Mouse (Mus musculus) adrenal gland, postnatal 4 days (tissue): Measurements from ENCODE around the gene Auts2. TPM values are rescaled to one million over a fixed set of nuclear protein-coding genes. Genes with fewer than 3 reads are reported as not detected.

ENCODE experiments used
- DNase-seq, 2 experiments: peaks; one replicate each; pipeline ENCODE4 v3.0.0; 2021 to 2022; ENCODE audit warnings: low spot score in 2 of 2, mixed read lengths in 2 of 2
- total RNA-seq, 2 experiments: library from RNA; stranded (reverse); gene quantifications; 2 replicates each; pipeline ENCODE4 v1.2.3; 2021

The Auts2 gene
- total RNA-seq, 2 experiments from 2014 or later = 72.9 to 80.5 TPM

DNA sequence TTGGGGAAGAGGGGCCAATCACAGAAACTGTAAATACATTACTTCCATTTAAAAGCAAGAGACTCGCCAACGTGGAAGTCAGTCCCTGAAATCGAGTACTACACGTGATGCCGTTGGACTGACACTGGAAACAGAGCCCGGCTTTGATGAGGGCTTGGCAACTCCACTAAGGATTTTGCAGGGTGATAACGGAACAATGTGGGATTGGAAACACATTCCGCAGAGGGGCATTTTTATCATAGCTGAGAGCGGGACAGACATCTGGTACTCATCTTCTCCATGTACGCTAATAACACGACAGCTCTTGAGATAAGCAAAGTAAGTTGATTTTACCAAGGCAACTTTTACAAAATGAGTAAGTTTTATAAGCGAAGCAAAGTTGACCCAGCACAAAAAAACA is 514.1 kb downstream of the Auts2 start:
- no peak for DNase-seq

DNA sequence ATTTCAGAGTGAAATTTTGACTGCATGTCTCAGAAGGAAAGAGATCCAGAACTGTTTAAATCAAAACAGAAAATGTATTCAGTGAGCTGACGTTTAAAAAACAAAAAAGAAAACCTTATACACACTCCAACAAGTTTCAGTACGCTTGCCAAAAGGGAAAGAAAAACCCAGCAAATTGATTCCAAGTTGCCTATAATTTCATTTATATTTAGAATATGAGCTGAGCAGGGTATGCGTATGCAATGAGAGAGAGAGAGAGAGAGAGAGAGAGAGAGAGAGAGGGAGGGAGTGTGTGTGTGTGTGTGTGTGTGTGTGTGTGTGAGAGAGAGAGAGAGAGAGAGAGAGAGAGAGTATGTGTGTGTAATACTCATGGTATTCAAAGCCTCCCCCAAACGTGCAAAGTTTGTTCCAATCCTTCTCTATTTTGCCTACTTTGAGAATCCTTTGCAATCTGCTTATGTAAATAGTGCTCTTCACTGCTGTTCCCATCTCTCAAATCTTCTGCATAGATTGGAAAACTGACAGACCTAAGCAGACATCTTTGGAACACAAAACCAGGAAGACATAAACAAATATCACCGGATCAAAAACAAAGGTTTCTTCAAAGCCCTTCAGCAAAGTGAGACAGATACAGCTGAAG is 515.2 kb downstream of the Auts2 start:
- DNase-seq = no peak

DNA sequence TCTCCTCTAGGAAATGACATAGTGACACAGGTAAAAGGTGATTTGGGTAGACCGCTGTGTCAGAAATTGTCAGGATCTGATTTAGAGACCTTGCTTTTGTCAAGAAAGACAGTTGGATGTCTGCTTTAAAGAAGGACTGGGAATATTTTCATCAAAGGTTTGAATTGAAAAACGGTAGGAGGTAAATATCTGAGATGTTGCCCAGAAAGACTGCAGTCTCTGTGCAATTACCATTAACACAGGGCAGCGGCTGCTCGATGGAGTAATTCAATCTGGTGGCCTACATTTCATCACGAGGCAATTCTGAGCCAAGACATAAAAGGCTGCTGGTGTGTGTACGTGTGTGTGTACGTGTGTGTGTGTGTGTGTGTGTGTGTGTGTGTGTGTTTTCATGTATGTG is 529.8 kb downstream of the Auts2 start:
- no peak for DNase-seq

DNA sequence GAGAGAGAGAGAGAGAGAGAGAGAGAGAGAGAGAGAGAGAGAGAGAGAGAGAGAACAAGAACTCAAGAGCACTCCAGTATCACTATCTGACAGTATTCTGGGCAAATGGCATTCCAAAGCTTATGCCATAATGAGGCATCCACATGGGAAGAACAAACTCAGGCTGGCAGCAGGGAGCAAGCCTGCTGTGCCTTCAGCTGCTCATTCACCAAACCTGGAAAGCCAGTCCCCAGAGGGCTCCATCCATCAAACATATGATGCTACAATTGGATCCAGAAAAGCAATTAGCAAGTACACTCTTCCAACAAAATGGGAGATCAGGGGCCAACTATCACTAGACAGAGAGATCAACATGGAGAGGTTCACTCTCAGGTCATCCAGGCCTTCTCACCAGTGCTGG is 531.3 kb downstream of the Auts2 start:
- no peak for DNase-seq

DNA sequence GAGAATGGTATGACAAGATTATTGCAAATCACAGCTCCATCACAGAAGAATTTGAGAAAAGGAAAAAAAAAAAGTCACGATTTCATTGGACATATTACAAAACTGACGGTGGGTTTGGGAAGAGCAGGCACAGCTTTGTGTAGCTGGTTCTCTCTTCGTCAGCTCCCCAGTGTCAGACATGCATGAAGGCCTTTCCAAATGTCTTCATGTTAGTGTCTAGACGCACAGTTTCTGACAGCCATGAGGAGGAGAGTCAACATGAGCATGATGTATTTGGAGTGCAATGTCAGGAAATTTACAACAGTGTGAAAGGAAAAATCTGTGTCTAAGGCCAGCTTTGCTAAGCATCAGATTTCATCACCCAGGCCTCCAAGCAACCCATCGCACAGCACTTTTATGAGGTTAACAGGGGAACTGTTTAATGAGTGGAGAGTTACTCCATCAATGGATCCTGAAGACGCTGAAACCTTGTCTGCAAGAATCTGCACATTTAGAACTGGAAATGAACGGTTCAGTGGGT is 534.4 kb downstream of the Auts2 start:
- no peak for DNase-seq

DNA sequence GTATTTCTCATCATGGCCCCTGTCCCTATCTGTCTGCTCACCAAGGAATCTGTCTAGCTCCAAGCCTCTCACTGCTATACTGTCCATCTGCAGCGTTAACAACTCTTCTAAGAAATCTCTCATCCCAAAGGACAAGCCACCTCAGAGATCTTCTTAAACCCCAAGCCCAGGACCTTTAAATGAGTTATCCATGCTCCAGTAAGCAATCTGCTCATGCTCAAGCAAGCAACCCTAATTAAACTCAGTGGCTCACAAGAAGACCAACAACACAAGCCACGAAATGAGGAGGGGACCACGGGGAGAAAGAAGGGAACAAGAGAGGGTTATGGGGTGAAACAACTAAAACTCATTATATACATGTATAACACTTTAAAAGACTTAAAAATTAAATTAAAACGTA is 535.2 kb downstream of the Auts2 start:
- no peak for DNase-seq

DNA sequence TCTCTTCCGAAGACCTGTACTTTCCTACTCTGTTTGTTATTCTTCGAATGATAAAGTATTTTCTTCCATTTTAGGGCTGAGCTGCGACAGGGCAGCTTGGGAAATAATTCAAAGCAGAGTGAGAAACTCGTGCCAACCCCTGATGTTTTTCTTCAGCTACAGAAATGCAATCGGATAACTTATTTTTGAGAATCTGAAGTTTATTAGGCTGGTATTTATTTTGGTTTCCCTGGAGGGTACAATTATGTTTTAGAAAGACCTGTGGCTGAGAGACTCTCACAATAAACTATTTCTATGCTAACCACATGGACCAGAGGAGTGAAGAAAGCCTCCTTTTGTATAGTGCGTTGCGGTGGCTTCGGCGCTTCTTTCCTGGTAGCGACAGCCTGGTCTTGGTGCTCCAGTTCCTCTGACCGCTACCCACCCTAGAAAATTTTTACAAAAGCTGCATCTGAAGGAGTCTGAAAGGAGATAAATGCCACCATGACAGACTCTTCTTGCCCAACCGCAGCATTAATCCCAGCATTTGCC is 550.4 kb downstream of the Auts2 start:
- DNase-seq = no peak

DNA sequence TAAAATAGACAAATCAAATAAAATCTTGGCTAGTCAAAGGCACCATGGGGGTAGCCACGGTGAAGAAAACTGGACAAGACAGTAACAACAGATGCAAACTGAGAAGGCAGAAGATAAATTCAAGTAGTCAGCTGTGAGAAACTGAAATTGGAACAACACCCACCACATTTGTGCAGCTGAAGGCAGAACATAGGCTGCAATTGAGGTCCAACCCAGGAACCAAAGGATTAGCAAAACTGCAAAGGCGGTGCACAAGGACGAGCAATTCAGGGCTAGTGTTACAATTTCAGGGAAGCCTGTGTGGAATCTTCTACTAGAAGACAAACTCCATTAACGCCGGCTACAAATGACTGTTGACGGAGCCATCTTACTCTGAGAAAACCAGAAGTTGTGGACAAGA is 550.9 kb downstream of the Auts2 start:
- DNase-seq = no peak

DNA sequence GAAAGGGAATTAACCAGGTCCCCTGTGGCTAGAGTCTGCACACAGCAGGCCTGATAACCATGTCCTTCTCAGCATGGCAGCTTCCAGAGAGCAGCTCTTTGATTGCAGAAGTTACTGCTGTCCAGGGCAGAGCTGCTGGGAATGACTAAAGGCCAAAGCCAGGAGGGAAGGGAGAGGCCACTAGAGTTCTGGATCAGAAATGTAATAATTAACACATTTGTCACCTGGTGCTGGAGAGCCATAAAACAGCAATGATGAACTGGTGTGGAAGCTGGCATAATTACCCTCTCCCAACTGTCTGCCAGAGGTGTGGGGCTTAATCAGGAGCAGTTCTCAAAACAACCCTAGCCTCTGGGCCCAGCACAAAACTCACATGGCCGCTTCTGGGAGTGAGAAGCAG is 552.6 kb downstream of the Auts2 start:
- no peak for DNase-seq

DNA sequence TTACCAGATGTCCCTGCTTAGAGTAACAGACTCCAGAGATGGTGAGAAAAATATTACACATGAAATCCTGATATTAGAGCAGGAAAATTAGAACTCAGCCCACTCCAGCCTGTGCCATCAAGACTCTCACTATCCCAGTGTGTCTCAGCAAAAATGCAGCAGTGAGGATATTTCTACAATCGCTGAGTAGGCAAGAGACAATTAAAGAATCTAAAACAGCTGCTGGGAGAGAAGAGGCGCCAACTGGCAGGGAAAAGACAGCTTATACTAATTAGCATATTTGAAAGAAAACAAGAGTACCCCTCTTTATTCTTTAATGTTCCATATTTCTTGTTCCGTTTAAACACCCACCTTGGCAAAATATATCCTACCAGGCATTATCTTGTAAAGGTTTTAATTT is 561.7 kb downstream of the Auts2 start:
- DNase-seq = no peak

DNA sequence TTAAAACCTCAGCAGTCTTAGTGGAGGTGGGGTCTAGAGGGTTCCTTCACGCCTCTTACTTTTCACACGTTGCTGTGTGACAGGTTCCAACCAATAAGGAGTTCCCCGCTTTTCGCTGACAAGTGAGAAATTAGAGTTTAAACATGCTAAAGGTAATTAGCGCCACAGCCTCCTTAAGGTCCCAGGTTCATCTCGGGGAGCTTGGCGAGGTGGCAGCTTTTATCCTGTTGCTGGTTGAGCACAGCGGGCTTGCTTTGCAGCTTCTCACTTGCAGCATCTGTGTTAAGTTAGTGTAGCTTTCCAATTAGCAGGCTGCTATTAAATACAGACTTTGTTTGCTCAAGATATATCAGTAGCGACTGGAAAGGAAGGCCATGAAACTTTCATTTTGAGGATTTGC is 564.2 kb downstream of the Auts2 start:
- no peak for DNase-seq

DNA sequence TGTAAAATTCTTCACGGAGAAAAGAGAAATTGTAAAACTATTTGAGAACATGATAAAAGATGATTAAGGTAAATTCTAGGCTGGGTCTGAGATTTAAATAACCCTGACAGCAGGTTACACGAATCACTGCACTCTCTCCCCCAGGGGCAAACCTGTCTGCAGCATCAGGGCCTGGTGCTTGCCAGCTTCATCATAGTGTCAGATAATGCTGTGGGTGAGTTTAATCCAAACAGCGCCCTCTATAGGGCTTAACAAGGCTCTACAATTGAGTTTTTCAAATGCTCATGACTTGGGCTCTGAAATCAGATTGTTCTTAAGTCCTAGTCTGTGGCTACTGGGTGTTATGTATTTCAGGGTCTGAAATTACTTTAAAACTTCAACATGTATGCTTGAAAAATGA is 565.6 kb downstream of the Auts2 start:
- DNase-seq = no peak

DNA sequence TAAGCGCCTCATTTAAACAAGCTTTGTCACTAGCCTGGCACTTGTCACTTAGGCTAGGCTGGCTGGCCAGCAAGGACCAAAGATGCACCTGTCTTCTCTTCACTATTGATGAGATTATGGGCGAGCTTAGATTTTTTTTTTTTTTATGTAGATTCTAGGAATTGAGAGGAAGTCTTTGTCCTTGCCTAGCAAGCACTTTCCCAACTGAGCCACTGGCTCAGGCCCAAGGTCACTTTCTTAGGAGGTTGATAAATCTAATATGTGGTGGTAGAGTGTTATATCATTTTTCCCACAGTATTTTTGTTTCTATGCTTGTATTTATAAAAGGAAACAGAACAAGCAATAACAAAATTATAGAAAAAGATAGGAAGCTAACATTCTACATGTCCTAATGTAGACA is 571.2 kb downstream of the Auts2 start:
- DNase-seq = no peak

DNA sequence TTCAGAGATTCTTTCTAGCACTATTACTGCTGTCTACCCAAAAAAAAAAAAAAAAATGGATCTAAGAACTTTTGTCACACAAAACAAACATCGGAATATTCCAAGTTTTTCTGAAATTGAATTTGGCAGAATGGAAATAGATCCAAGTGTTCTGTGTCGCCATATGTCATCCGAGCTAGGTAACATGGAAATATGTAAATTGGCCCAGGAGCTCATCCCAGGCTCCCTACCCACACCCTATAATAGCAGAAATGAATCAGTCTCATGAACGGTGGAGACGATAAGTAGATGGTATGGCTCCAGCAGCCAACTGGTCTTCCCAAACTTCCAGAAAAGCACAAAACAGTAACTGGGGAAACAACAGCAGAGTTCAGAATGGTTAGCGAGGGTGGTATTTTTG is 577.6 kb downstream of the Auts2 start:
- DNase-seq = no peak

DNA sequence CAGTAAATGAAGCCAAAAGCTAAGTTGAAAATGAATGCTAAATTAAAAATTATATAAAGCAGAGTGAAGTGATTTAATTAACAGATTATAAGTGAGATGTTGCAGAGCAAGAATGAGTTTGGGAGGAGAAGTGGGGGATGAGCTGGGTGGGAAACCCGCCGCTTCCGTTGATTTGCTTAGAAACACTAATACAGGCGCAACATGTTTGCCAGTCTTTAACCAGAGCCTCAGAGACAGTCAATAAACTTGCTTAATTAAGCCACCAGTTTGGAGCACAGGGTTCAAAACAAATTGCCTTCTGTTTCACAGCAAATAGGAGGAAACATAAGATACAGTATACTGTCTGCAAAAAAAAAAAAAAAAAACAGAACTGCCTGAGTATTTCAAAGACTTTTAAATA is 579.6 kb downstream of the Auts2 start:
- DNase-seq = no peak

DNA sequence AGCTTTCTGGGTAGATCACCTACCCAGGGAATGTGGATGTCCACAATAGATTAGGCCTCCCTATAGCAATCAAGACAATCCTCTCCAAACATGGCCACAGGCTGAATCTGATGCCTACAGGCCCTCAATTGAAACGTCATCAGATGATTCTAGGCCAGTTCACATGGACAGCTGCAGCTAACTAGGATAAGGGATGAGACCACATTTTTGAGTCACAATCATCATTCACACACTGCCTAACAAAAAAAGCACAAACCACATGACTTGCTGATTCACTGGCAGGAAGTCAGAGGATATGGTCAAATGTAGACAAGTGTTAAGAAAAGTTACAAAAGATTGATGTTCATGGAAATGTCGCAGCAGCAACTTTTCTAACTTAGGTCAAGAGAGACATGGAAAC is 581.3 kb downstream of the Auts2 start:
- DNase-seq = no peak

DNA sequence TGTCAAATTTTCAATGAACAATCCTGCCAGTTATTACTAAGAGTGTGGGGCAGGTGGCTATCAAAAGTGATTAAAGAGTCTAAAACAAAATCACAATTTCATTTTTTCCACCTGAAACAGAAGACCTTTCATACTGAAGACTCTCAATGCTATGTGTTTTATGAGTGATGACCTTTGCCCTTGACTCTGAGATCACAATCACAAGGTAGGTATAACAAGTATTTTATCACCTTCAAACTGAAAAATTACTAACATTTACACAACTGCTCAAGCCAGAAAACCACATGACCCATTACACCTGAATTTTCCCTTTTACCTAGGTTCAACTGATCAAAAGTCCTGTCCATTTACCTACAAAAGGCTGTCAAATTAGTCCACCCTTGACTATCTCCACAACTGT is 582.7 kb downstream of the Auts2 start:
- DNase-seq = no peak

DNA sequence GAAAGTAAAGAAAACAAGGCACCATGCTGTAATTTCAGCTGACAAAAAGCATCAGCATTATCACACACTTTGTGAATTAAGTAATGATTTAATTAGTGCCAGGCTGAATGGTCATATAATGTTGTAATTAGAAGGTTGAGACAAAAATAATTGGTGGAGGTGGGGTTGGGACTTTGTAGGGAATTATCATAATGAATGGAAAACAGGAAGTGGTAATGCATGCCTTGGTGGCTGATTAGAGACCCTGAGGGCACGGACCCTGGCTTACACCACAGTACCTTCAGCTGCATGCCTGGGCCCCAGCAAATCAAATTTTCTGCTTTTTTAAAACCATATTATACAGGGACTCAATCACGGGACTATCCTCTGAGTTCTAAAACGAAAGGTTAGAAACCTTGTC is 586.1 kb downstream of the Auts2 start:
- no peak for DNase-seq

DNA sequence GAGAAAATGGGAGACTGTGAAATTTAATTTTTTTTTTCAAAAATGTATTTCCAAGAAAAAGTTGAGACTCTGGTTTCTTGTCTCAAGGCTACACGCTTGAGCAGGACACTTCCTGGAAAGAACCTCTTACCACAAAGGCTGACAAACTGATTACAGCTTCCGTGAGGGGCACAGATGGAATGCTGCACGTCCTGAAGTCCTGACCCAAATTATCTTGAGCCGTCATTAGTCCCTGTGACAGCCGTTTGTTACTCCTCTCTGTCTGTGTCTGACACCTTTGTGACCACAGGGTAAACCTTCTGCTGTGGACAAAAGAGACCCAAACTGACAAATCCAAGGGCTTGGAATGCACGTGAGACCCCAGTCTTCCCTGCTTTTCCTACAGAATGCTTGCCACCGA is 587.1 kb downstream of the Auts2 start:
- DNase-seq = no peak

DNA sequence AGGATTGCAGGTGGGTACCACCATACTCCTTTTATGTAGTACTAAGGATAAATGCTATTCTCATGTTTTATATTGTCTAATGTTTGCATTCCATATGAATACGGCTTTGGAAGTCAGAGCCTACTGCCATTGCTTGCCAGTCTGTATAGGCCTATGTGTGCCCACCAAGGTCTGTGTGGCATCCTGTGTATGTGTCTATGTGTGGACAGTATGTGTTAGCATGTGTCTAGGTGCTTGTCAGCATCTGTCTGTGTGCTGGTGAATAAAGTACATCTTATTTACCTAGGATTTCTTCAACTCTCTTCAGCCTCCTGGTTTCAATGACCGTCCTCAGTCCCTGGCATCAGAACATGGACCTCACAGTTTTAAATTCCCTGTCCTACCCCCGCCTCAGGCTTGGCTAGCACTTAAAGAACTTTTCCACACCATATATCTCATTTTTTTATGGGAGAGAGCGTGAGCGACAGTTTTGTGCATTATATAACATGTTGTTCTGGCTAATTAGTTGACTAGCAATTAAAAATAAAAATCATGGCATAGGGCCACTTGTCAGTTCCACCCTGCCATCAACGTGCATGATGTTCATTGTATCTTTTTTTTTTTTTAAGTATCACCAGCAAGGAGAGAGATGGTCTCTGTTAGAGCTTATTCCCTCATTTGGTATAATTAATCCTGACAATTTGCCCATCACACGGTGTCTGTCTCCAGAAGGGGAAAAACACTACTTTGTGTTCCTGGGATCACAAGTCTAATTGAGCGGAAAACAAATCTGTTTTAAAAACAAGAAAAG is 587.7 kb downstream of the Auts2 start:
- no peak for DNase-seq

DNA sequence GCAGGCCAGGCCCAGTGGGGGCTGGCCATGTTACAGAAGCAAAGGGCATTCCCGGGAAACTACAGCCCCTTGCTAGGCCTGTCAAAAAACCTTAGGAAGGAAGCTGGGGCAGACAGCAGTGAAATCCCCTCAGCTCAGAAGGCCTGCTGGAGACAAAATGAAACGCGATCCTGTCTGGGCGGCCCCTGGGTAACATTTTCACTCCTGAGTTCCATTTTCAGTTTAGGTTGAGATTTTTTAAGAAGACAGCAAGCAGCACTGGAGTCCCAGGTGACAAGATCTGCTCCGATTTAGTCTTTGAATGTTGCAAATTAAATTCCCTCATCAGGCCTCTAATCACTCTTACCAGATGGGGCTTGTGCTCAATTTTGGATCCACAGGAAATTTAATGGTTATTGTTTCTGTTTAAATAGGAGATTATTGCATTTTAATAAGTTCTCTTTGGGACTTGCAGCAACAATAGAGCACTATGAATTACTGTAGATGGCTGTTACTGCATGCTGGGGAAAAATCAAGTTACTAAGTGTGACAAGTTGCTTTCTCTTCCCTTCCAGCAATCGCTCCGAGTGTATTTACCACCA is 594.5 kb downstream of the Auts2 start:
- no peak for DNase-seq

DNA sequence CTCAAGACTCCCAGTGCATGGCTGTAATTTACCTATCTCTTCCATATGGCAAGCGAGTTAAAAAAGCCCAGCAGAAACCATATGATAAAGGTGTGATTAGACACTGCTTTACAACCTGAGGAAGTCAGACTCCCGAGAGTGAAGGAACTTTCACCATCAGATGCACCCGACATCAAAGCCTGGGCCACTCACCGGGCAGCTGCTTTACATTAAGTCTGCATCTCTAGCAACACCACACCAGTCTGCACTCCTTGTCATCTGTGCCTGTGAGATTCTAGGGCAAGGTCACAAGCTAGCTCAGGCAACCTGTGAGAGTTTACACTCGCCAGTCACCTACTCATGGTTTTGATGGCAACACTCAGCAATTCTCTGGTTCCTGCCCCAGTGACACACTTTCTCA is 596.3 kb downstream of the Auts2 start:
- DNase-seq = no peak
